14 mouse cellular contexts compared by ENCODE assay signal in genomic region chr2:38280376-38280775, GRCm38 (mm10).
DNase-seq lines count a peak whose midpoint lies in the region.
"Had no signal": no experiment of that assay in that cellular context is flagged by ENCODE, and none has a peak within 500 bp of the region (broad histone marks: within the 10 kb centered on the region; RNA-seq: fewer than 3 reads in every experiment).

No protein-coding gene starts in this region.

- DNase-seq in kidney, adult 9 months: peak; percentile 59
- DNase-seq in kidney, adult 11 months: no peak
- DNase-seq in adipocyte (ENCODE audit: low spot score): peak; percentile 57
- peak; percentile 16 for DNase-seq in yolk sac, embryonic 10.5 days (ENCODE audit: low spot score)
- no peak for DNase-seq in layer of hippocampus, adult 11-12 months (ENCODE audit: low spot score)
- DNase-seq: adrenal gland, adult 8-10 months; adrenal gland, postnatal 14 days; adrenal gland, postnatal 36 days; cerebellum, adult 11-12 months; cerebellum, adult 2 months; cerebellum, adult 9-10 months; cerebellum, postnatal 10 days; cerebellum, postnatal 25 days; forebrain, postnatal 0 days had no signal

Comparison
In these comparisons a context has a peak if more than half of its experiments do, and no peak if none do; other contexts are left out.
1. DNase-seq: peak in kidney, adult 9 months (single experiment), adipocyte (single experiment) and yolk sac, embryonic 10.5 days (single experiment); none in kidney, adult 11 months (single experiment) and layer of hippocampus, adult 11-12 months (single experiment).